Mouse (Mus musculus): ENCODE measurements around the gene Atf6. TPM values are rescaled to one million over a fixed set of nuclear protein-coding genes. Genes with fewer than 3 reads are reported as not detected.

The Atf6 gene
- total RNA-seq, 2 experiments from 2014 or later, result 17.3 to 22.6 TPM

- peak; percentile 88 for ATAC-seq (replicated peaks; ENCODE audit: low FRiP score, poor library complexity, severe bottlenecking)
Measured at GRCm38 (mm10) chr1:170884978-170885561, 17.5 kb upstream of the Atf6 start, which contains the start of the genes Gm26620 and Dusp12. Gene Gm26620 (plus strand): TSS chr1:170885065. Gene Dusp12 (minus strand): TSS chr1:170885540.

- ATAC-seq (replicated peaks; ENCODE audit: low FRiP score, poor library complexity, severe bottlenecking), result no peak
Measured at GRCm38 (mm10) chr1:170884390-170884789, 16.8 kb upstream of the Atf6 start.

- ATAC-seq (replicated peaks; ENCODE audit: low FRiP score, poor library complexity, severe bottlenecking), result no peak
Measured at GRCm38 (mm10) chr1:170882915-170883485, 15.4 kb upstream of the Atf6 start.

- no peak for ATAC-seq (replicated peaks; ENCODE audit: low FRiP score, poor library complexity, severe bottlenecking)
Measured at GRCm38 (mm10) chr1:170876906-170877305, 9.3 kb upstream of the Atf6 start.

- no peak for ATAC-seq (replicated peaks; ENCODE audit: low FRiP score, poor library complexity, severe bottlenecking)
Measured at GRCm38 (mm10) chr1:170875676-170876075, 8.1 kb upstream of the Atf6 start.

- ATAC-seq (replicated peaks; ENCODE audit: low FRiP score, poor library complexity, severe bottlenecking), result no peak
Measured at GRCm38 (mm10) chr1:170871961-170872360, 4.4 kb upstream of the Atf6 start.

- ATAC-seq (replicated peaks; ENCODE audit: low FRiP score, poor library complexity, severe bottlenecking), result no peak
Measured at GRCm38 (mm10) chr1:170871402-170871801, 3.8 kb upstream of the Atf6 start.

- ATAC-seq (replicated peaks; ENCODE audit: low FRiP score, poor library complexity, severe bottlenecking), result no peak
Measured at GRCm38 (mm10) chr1:170868905-170869283, 1.3 kb upstream of the Atf6 start.

- peak; percentile 67 for ATAC-seq (replicated peaks; ENCODE audit: low FRiP score, poor library complexity, severe bottlenecking)
Measured at GRCm38 (mm10) chr1:170868107-170868904, 735 bp upstream of the Atf6 start.

GRCm38 (mm10) chr1:170866992-170867690, 430 bp downstream of the Atf6 start:
- ATAC-seq (replicated peaks; ENCODE audit: low FRiP score, poor library complexity, severe bottlenecking), result peak; percentile 70

GRCm38 (mm10) chr1:170865406-170865805, 2.2 kb downstream of the Atf6 start:
- ATAC-seq (replicated peaks; ENCODE audit: low FRiP score, poor library complexity, severe bottlenecking), result no peak

GRCm38 (mm10) chr1:170864754-170865153, 2.8 kb downstream of the Atf6 start:
- ATAC-seq (replicated peaks; ENCODE audit: low FRiP score, poor library complexity, severe bottlenecking), result no peak

- ATAC-seq (replicated peaks; ENCODE audit: low FRiP score, poor library complexity, severe bottlenecking), result no peak
Measured at GRCm38 (mm10) chr1:170864234-170864633, 3.3 kb downstream of the Atf6 start.

- no peak for ATAC-seq (replicated peaks; ENCODE audit: low FRiP score, poor library complexity, severe bottlenecking)
Measured at GRCm38 (mm10) chr1:170863033-170863432, 4.5 kb downstream of the Atf6 start.

GRCm38 (mm10) chr1:170862435-170862717, 5.2 kb downstream of the Atf6 start:
- no peak for ATAC-seq (replicated peaks; ENCODE audit: low FRiP score, poor library complexity, severe bottlenecking)

GRCm38 (mm10) chr1:170861671-170862434, 5.7 kb downstream of the Atf6 start:
- no peak for ATAC-seq (replicated peaks; ENCODE audit: low FRiP score, poor library complexity, severe bottlenecking)

- no peak for ATAC-seq (replicated peaks; ENCODE audit: low FRiP score, poor library complexity, severe bottlenecking)
Measured at GRCm38 (mm10) chr1:170858872-170859271, 8.7 kb downstream of the Atf6 start.

GRCm38 (mm10) chr1:170857369-170857768, 10.2 kb downstream of the Atf6 start:
- 0 out of 2 replicates have a peak, but pooled peaks have one; percentile 44 for ATAC-seq (replicated peaks; ENCODE audit: low FRiP score, poor library complexity, severe bottlenecking)

- ATAC-seq (replicated peaks; ENCODE audit: low FRiP score, poor library complexity, severe bottlenecking), result no peak
Measured at GRCm38 (mm10) chr1:170855056-170855760, 12.4 kb downstream of the Atf6 start.

Data from erythroblast, adult 5-6 weeks (primary cell).